Mouse (Mus musculus) yolk sac, embryonic 10.5 days (tissue): ENCODE results near the gene Pptc7.
A peak's percentile ranks its signal among the peaks of the same experiment; 100 is the strongest.

Experiments
- DNase-seq: peaks from one replicate; pipeline ENCODE4 v3.0.0-alpha.2; 2017; ENCODE audit warnings: low spot score

Gene Pptc7

DNA sequence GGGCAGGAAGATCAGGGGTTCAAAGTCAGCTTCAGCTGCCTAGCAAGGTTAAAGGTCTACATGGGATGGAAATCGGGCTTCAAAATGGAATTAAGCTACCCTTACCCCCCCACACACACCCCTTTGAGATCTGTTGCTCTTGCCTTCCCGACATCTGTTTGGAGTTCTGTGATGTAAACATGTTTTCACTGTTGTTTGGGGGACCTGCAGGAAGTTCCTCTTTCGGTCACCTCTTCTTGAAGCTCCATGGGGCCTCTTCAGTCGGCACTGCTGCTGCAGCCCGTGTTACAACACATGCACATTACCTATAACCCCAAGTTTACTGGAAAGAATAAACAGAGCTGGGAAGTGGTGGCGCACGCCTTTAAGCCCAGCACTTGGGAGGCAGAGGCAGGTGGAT lies 17.0 kb upstream of the Pptc7 start:
- no peak for DNase-seq

DNA sequence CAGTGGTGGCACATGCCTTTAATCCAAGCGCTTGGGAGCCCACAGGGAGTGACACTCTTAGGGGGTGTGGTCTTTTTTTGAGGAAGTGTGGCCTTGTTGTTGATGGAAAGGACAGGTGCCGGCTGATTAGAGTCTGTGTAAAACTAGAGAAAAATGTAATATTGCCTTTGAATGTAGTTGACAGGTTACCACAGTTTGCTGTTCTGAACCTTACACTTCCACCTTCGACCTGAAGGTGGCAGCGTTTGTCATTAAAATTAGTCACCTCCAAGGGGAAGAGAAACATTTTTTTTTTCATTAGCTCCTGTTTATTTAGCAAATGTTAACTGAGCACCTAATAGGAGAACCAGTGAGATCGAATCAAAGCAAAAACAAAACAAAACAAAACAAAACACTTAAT lies 16.3 kb upstream of the Pptc7 start:
- DNase-seq, result no peak

DNA sequence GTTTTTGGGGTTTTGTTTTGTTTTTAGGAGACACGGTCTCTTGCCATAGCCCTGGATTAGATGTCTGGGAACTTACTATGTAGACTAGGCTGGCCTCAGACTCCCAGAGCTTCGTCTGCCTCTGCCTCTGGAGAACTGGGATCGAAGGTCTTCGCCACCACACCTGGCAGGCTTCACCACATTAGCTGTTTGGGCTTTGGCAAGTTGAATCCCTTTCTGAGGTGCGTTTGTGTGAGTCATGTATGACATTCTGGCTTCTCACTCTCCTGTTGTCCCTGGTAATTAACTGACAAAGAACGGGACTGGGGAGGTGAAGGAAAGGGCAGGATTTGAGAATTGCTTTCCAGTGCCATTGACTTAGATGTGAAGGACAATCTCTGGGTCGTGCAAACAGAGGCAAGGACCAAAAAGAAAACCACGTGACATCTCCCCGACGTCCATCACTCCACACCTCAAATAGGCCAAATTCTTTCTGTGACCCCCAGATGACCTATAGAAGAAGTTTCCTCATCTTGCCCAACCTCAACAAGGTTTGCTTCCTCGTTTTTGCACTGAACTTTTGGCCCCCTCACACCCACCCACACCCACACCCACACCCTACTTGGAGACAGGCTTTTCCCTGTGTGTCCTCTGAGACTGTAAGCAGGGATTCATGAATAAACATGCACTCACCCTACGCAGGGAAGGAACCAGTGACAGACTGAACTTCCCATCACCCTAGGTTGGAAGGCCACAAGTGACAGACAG lies 15.1 kb upstream of the Pptc7 start:
- DNase-seq, result no peak

DNA sequence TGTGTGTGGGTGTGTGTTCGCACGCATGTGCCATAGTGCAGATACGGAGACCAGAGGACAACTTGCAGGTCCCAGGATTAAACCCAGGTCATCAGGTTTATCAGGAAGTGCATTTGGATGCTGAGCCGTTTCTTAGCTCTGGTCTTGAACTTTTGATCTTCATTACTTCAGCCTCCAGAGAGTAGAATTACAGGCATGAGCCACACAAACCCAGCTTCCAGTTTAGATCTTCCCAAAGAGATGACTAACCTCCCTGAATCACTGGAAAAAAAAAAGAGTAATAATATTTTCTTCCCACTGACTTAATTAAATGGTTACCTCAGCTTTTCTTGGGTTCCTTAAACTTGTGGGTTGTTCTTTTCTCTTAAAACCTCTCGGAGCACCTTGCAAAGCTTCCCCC lies 11.3 kb upstream of the Pptc7 start:
- DNase-seq, result no peak

DNA sequence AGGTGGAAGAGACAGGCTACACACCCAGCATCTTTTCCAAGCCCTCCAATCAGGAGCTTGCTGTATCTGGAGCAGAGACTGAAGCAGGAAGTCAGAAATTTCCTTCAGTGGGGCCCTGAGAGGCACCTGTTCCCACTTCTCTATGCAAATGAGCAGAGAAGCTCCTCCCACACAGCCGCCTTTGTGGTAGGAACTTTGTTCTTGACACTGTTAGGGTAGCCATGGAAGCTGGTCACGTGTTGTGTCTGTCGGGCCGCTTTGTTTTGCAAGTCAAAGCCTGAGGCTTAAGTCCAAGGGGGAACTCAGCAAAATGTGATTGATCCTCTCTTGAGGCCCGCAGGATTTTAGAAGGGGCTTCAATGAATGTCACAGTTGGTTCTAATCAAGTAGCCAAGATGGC lies 9.4 kb upstream of the Pptc7 start:
- DNase-seq, result peak; percentile 83

DNA sequence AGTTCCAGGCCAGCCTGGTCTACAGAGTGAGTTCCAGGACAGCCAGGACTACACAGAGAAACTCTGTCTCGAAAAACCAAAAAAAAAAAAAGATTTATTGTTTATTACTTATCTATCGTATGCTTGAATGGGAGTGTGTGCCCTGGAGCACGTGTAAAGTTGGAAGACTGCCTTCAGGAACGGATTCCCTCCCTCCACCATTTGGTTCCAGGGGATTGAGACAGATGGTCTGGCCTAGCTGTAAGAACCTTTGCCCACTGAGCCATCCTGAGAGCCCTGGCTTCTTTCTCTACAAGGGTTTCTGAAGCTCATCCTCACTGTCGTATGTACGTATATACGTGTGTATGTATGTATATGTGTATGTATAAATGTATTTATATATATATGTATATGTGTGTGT lies 5.2 kb upstream of the Pptc7 start:
- DNase-seq, result no peak

DNA sequence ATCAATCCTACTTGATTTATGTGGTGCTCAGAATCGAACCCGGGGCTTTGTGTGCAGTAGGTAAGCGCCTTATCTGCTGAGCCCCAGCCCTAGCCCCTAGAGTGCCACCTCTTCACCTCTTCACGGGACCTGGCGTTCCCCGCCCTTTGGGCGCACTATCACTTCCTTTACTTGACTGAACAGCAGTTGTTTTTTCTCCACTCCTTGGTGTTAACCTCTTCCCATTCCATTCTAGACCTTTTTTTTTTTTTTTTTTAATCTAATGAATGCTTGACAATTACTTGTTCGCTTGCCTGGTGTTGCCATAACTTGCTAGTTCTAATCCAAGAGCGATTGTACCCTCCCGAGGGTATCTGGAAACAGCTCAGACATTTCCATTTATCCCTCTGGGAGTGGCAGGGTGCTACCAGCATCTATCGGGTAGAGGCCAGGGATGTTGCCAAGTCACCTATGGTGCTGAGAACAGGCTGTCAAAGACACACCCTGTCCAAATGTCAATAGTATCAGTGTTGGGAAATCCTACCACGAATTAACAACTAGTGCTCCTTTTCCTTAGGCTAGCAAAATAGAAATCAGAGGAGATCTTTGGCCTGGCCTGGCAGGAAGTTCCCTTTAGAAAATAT lies 4.3 kb upstream of the Pptc7 start:
- peak; percentile 58 for DNase-seq

DNA sequence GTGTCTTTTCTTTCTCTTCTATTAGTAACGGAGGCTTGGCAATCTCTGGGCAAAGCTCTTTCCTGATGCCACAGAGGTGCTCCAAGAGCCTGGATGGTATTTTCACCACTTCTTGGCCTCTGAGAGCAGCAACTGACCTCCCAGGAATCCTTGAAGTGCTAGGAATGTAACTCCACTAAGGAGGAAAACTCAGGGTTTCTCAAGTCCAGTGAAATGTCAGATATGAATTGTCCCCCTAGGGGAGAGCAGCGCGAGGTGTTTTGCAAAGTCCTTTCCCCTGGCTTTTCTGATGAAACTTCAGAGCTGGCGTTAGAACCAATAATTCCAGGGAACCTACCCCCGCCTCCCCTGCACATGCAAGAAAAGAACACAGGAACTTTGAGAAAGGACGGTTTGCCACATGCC lies 3.7 kb upstream of the Pptc7 start:
- DNase-seq, result peak; percentile 66

DNA sequence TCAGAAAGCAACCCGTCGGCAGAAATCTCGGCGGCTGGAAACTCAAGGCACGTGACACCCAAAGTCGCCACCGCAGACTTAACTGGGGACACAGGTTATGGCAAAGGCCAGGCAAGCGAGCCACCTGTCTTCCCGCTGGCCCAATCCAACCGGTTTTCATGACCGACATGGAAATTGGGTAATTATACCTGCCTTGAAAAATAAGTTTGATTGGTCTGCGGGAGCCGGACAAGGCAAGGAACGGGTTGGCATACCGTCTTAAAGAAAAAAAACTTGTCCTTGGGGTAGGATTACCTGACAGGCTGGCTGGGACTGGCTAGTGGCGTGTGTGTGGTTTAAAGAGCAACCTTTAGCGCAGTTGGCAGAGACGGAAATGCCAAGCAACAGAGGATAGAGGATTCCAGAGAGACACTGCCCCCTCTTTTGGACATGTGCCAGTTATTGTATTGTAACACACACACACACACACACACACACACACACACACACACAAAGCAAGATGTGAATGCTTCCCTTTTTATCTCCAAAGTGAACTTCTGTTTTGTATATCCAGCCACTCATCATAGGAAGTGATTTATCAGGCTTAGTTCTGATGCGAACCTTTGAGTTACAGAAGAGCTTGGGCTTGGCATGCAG lies 3.2 kb upstream of the Pptc7 start:
- no peak for DNase-seq

DNA sequence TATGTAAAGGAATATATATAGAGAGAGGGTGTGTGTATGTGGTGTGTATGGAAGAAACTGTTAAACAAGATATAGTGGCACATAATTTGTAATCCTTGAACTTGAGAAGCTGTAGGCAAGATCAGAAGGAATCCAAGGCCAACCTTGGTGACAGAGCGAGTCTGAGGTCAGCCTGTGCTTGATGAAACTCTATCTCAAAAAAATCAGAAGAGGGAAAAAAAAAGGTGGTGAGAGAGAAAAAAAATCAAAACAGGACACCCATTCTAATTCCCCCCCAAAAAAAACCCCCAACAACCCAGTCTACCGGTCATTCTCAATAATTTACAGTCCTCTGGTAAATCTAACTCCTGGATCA lies 360 bp upstream of the Pptc7 start:
- DNase-seq, result no peak

DNA sequence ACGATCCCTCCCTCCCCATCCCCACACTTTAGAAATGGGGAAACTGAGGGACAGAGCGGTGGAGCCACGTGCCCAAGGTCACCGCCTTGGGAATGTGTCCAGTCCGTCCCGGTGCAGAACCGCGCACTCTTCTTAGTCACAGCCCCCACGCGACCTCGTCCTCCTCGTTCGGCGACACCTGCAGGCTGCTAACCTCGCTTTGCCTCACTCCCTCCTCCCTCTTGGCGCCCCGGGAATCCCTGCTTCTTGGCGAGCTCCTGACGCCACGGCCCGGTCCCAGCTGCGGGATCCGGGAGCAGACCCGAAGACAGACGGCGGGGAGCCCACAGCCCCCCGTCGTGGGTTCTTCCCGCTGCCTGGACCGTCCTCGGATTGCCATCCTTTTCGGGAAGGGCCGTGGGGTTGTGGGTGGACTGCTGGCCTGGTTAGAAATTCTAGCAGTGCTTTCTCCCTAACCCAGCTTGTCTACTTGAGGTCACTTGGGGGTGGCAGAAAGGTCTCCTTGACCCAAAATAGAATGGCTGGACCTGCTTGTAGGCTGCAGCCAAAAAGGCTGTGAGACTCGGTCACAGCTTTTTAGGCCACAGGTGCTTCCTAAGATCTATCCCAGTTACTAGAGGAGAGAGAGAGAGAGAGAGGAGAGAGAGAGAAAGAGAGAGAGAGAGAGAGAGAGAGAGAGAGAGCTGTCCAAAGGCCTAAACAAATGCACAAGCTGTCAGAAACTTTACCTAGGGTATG lies 1.0 kb downstream of the Pptc7 start:
- DNase-seq, result peak; percentile 57

DNA sequence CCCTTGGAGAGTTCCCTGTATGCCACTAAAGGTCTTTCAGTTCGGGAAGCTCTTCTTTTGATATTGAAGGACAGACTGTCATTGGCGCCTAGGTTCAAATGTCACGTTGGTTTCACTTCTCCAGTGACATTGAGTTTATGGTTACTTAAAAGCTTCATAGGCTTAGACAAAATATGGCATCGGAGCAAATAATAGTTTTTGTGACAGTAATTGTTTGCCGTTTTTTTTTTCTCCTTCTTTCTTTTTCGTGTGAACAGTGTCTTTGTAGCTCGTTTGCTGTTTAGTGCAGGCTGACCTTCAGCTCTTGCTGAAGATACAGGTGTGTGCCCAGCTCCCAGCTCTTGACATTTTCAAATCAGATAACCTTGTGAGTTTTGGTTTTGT lies 1.6 kb downstream of the Pptc7 start:
- DNase-seq, result no peak

DNA sequence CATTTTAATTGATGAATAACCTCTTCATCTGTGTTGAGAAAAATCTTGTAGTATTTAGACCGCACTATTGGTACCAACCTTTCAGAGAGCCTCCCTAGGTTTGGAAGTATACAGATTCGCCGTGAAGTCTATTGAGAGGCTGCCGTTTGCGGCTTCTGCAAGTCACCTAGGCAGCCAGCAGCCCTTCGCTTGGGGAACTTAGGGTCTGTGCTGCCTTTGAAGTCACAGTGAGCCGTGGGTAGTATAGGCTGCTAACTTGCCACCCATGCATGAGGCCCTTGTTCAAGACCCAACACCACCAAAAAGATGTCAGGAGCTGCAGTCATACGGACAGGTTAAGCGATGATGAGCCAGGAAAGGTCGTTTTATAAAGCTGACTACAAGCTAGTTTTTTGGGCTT lies 2.0 kb downstream of the Pptc7 start:
- DNase-seq, result no peak

DNA sequence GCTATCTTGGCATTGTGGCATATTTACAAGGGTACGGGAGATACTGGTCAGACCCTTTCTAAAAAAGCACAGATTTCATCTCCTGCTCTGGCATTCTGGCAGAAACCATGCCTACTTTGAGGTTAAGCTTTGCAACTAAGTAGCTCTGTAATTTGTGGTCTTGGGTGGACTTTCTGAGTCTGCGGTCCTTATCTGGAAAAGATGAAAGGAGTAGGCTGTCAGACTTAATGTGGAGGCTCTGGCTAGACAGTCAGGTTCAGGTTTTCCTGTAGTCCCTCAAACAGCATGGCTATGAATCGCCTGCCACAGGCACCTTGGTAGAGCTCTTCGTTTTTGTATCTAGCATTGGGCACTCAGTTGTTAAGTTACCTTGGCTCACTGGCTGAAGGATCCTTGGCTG lies 2.9 kb downstream of the Pptc7 start:
- no peak for DNase-seq

DNA sequence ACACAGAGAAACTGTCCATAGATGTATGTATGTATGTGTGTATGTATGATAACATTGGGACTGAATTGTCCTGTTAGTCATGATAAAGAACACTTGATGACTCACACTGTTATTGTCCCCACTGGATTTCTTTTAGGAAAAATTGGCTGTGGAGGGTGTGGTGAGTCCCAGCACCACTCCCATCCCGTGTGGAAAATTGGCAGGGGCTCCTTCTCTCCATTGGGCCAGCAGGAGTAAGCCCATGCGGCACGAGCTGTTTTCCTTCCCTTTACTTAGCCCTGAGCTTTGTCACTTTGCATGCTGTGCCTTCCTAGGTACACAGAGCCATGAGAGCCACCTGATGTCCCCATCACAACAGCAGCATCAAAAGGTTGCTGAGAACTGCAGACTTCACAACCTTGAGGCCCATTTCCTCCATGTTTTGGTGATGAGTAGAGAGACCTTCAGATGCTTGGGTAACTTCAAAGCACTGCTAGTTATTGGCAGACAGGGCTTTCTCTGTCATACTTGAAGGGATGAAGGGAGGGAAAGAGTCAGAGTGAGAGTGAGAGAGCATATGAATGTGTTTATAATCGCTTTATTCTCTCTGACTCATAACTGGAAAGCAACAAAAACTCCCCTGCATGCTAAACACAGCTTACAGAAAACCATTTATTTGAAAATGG lies 4.1 kb downstream of the Pptc7 start:
- DNase-seq, result no peak

DNA sequence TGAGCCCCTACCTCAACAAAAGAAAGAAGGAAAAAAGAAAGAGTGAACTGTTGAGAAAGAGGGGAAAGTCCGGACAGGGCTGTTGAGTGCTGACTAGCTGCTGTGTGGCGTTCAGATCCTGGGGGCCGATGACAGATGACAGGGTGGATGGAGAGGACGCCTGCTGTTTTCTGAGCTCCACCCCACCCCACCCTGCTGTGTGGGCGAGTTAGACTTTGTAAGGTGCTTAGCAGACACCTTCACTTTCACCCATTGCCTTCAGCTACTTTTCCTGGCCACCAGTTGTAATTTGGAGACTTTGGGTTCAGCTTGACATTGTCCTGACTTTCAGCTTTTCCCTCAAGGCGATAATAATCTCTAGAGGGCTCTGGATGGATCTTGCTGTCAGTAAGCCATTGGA lies 7.0 kb downstream of the Pptc7 start:
- no peak for DNase-seq

DNA sequence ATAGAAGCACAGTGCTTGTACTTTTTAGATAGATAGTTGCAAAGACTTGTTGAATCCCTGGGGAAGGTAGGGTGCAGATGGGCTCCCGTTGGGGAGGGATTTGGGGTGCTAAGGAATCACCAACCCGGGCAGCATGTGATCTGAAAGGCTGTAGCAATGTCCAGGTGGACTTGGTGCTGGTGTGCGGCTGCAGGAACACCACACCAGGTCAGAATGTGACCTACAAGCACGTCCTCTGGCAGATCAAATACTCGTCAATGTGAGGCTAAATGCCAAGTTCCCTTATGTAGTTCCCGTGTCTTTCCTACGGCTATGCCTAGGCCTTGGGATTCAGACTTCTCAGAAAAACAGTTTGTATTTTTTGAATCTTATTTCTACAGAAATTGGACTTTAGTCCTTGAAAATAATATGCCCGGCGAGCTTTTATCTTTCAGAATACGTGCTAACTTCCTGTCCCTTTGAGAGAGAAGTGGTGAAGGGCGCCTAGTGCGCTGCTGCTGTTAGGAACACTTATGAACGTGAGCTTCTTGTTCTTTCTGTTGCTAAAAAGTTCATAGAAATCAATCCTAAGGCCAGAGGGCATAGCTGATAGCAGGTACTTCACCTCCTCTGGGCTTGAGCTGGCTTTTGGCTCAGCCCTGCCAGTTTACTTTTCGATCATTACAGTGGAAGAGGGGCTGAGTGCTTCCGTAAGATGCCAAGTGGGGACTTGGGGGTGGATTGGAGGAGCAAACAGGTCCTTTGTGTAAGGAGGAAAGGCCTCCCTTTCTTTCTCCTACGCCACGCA lies 7.6 kb downstream of the Pptc7 start:
- no peak for DNase-seq

DNA sequence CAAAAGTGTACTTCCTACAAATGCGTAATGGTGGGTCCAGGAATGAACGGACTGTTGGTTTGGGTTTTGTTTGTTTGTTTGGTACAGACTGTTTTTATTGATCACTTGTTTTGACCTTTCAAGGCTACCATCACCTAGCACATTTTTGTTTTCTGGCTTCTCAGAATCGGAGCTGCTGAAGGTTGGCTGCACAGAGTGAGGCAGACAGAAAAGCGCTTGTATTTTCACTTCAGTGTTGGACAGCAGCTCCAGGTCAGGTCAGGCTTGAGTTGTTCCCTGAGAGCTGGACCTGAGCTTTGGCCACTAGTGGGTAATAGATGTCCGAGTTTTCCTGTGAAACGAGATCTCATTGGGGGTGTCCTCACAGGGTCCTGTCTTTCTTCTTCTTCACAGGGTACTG lies 9.0 kb downstream of the Pptc7 start:
- no peak for DNase-seq

DNA sequence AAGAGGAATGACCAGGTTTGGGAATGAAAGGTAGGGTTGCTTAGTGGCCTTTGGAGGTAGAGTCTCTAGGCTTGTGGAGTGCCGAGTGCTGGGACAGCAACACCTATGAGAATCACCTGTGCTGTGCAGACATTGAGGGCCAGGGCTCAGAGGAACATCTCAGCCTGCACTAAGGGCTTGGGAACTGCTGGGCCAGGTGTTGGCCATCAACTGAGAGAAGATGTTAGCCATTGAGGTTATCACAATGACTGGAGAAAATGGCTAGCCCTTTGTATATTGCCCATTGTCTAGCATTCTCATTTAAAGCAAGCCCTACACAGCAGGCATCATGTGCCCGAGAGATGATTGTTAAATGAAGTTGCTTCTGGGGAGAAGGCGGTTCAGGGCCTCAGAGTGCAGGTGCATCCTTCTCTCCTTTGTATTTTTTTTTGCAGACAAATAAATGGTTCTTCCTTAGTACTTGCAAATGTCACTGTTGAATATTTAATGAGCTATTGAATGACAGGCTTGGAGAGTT lies 10.1 kb downstream of the Pptc7 start:
- DNase-seq, result no peak

DNA sequence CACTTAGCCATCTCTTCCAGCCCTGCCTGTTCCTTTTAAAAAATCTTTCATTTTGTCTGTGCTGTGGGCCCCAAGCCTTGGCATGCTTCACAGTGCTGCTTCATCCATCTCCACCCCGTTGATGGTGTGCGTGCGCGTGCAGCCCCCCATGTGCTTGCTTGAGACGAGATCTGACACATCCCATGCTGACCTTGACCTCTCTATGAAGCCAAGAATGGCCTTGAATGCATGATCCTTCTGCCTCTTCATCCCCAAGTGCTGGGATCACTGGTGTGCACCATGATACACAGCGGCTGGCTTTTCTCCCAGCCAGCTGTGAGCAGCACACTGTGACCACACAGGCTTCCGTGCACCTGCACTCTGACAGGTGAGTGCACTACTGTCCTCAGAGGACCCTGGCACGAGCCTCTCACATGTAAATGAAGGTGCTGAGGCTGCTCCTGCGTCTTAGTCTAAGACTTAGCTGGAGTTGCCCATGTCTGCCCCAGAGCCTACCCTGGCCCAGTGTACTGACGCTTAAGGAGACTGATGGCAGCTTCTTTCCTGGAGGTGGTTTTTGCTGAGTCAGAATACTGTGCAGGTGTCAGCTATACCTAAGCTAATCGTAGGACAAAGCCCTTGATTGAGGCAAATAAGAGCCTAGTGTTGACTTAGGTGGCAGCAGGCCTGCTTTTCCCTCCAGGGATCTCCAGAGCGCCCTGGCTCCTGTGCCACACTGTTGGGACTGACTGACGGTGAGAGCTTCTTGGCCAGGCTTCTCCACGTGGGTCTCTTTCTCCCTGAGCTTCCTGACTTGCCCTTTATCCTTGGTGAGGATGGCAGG lies 11.2 kb downstream of the Pptc7 start:
- DNase-seq, result no peak
